Mouse (Mus musculus) hematopoietic stem cell, adult 5-6 weeks (primary cell): Measurements from ENCODE around the gene Gm9970. TPM values are rescaled to one million over a fixed set of nuclear protein-coding genes. Genes with fewer than 3 reads are reported as not detected.
A peak's percentile ranks its signal among the peaks of the same experiment; 100 is the strongest.
"Not testable (repeated sequence)": the region's sequence is repeated elsewhere in the genome, so short reads cannot be mapped to it uniquely, and the experiment has no call there.

Source experiments
- ATAC-seq, 2 experiments: fragments of 125-278 bp in 1 of 2; replicated peaks in 1 of 2; 2 replicates each; pipeline ENCODE4 v1.8.0; 2016 to 2017; ENCODE audit warnings: inconsistent platforms in 2 of 2, mild to moderate bottlenecking in 2 of 2, moderate number of reproducible peaks in 2 of 2, low read depth in 1 of 2, moderate TSS enrichment in 1 of 2; ENCODE audit not compliant: low FRiP score in 2 of 2, poor library complexity in 2 of 2, severe bottlenecking in 2 of 2, insufficient read depth in 1 of 2, low TSS enrichment in 1 of 2
- total RNA-seq: library from RNA; stranded (forward); fragments of 172-1452, 232-1000 nt; gene quantifications from 2 replicates; pipeline ENCODE4 v1.2.3, GENCODE M21; 2017

The Gm9970 gene
- total RNA-seq, 1 experiment from 2014 or later = not detected

- no peak for ATAC-seq
Measured at GRCm38 (mm10) chr5:31250716-31251115, 9.7 kb upstream of the Gm9970 start.

- ATAC-seq = no peak
Measured at GRCm38 (mm10) chr5:31242191-31242590, 1.2 kb upstream of the Gm9970 start.

GRCm38 (mm10) chr5:31241522-31242034, 546 bp upstream of the Gm9970 start:
- no peak; a peak in 1 of 4 replicates for ATAC-seq

- ATAC-seq = no peak
Measured at GRCm38 (mm10) chr5:31226641-31227040, 14.4 kb downstream of the Gm9970 start.

GRCm38 (mm10) chr5:31222696-31223095, 18.3 kb downstream of the Gm9970 start:
- ATAC-seq = no peak

GRCm38 (mm10) chr5:31221304-31221945, 19.6 kb downstream of the Gm9970 start:
- ATAC-seq = 0 out of 4 replicates have a peak, but pooled peaks of 1 of the 2 experiments have one; percentile 1

- ATAC-seq = peak; percentile 92 to 93
Measured at GRCm38 (mm10) chr5:31220448-31221303, 20.4 kb downstream of the Gm9970 start, which contains the start of gene Ppm1g. Gene Ppm1g, minus strand, starts transcription at chr5:31220687.

GRCm38 (mm10) chr5:31219911-31220447, 21.1 kb downstream of the Gm9970 start:
- peak; percentile 24; a peak in 2 of 4 replicates for ATAC-seq

GRCm38 (mm10) chr5:31219474-31219873, 21.6 kb downstream of the Gm9970 start:
- no peak for ATAC-seq

GRCm38 (mm10) chr5:31219070-31219469, 22.0 kb downstream of the Gm9970 start:
- no peak for ATAC-seq

GRCm38 (mm10) chr5:31218294-31218693, 22.7 kb downstream of the Gm9970 start:
- no peak; a peak in 1 of 4 replicates for ATAC-seq

GRCm38 (mm10) chr5:31216554-31216953, 24.5 kb downstream of the Gm9970 start:
- ATAC-seq = not testable (repeated sequence)

- ATAC-seq = no peak
Measured at GRCm38 (mm10) chr5:31204421-31204820, 36.6 kb downstream of the Gm9970 start.

- ATAC-seq = no peak
Measured at GRCm38 (mm10) chr5:31203866-31204265, 37.2 kb downstream of the Gm9970 start.

GRCm38 (mm10) chr5:31202933-31203332, 38.1 kb downstream of the Gm9970 start:
- no peak for ATAC-seq

- peak; percentile 99 for ATAC-seq
Measured at GRCm38 (mm10) chr5:31201742-31202590, 39.1 kb downstream of the Gm9970 start, which contains the start of gene Zfp513. Gene Zfp513, minus strand, starts transcription at chr5:31202303.
